Mouse (Mus musculus) large intestine, adult 2 months (tissue): ENCODE data around the gene Uhmk1. TPM values are rescaled to one million over a fixed set of nuclear protein-coding genes. Genes with fewer than 3 reads are reported as not detected.

ENCODE experiments used
- DNase-seq: peaks from one replicate; pipeline ENCODE4 v3.0.0-alpha.2; 2012; ENCODE audit warnings: low read depth, low spot score
- WGBS: fragments of 180-500 bp; shearing (Covaris S2); methylation state at CpG from one replicate; pipeline ENCODE4 v1.1.7; 2018; 5-methylcytosine and 5-hydroxymethylcytosine counted together
- polyA plus RNA-seq: library from polyadenylated mRNA; depleted of rRNA; stranded (reverse); fragments of >200 nt; gene quantifications from 2 replicates; pipeline ENCODE4 v1.2.3, GENCODE M21; 2012; rRNA removed

The Uhmk1 gene
- polyA plus RNA-seq, 1 experiment, result 7.7 TPM

DNA sequence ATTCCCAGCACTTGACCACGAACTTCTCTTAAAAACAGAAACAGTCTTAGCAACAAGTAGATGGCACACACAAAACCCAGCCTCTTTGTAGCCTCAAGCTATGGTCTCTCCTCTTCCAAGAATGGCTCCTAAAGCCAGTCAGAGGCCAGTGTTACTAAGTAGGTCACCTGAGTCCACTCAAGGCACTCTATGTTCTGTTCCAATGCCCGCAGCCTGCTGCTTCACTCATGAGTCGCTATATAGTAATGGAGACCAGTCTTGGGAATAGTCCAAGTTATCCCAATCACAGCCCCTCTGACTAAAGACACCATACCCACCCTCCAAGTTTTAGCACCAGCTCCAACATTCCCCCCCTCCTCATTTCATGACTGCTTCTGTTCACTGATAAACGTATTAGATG is 69.6 kb downstream of the Uhmk1 start:
- WGBS, result 86% methylated on average over 4 of the region's 4 CpGs
- no peak for DNase-seq

Other genes with a start within 250 kb of the Uhmk1 start
- 8.5 and 11.6 TPM in 2 replicates for gene Hsd17b7, start 246.2 kb downstream of the Uhmk1 start, polyA plus RNA-seq
- gene Ddr2, start 104.6 kb downstream of the Uhmk1 start, polyA plus RNA-seq, result 4.7 and 10.5 TPM in 2 replicates
- 35.8 and 41.2 TPM in 2 replicates for gene Uap1, start 40.4 kb downstream of the Uhmk1 start, polyA plus RNA-seq
- not detected in 2 replicates for gene Sh2d1b2, start 17.4 kb upstream of the Uhmk1 start, polyA plus RNA-seq
- gene Sh2d1b1, start 61.9 kb upstream of the Uhmk1 start, polyA plus RNA-seq, result 0.73 and 0.85 TPM in 2 replicates
- 10.6 and 16.0 TPM in 2 replicates for gene Gm7694, start 90.9 kb upstream of the Uhmk1 start, polyA plus RNA-seq
- not detected in 2 replicates for gene Spata46, start 93.4 kb upstream of the Uhmk1 start, polyA plus RNA-seq